Mouse (Mus musculus): ENCODE data around the gene Myo16.

DNA sequence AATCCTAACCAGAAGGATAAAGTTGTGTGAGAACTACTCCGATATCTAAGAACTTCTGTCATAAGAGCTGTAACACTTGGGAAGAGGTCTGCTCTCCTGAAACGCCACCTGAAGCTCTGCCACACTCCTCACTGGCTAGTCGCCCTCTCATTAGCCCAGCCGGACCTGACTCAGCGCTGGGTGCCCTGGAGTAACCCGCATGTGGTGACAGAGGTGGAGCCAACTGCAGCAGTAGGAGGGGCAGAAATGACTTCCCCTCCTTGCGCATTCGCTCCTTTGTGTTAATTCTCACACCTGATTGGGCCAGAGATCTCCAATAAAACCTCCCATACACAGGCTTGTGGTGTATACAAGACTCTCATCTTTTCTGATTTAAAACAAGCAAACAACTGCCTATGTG is 14.2 kb upstream of the Myo16 start:
- TF ChIP-seq GATA1 (IDR thresholded peaks at IDR 0.05; ENCODE audit: borderline replicate concordance, low read length): no peak
- no peak for TF ChIP-seq FLI1 (IDR thresholded peaks at IDR 0.05; ENCODE audit: low read length)

All from megakaryocyte, embryonic 14.5 days (primary cell).